Mouse (Mus musculus): ENCODE data around the gene Ralbp1. TPM values are rescaled to one million over a fixed set of nuclear protein-coding genes. Genes with fewer than 3 reads are reported as not detected.

Gene Ralbp1
- polyA plus RNA-seq, 1 experiment from 2014 or later = 47.8 TPM

- DNase-seq (ENCODE audit: low spot score) = no peak
- Histone ChIP-seq H3K27me3 (ENCODE audit: control insufficient read depth, insufficient read depth, low read length) (no peaks in the 10 kb centered on the region), H3K9ac (replicated peaks; ENCODE audit: low read length) (no peak overlapping the region), H3K9me3 (replicated peaks; ENCODE audit: control insufficient read depth, low read length) (no peaks in the 10 kb centered on the region), H3K4me1 (ENCODE audit: control insufficient read depth, insufficient read depth, low read length) (no peaks in the 10 kb centered on the region), H3K27ac (replicated peaks; ENCODE audit: low read depth, low read length) (no peak overlapping the region), H3K36me3 (replicated peaks; ENCODE audit: control insufficient read depth, insufficient read depth, low read depth, low read length) (no peaks in the 10 kb centered on the region), H3K4me2 (ENCODE audit: low read depth, low read length) (no peak overlapping the region), H3K4me3 (ENCODE audit: low read depth, low read length) (no peak overlapping the region)
- WGBS = 80% methylated on average over 4 of the region's 4 CpGs
- ATAC-seq (replicated peaks; ENCODE audit: insufficient number of reproducible peaks, low FRiP score, low TSS enrichment, low read depth) = no peak
Observed at GRCm38 (mm10) chr17:65805966-65806365, 79.6 kb downstream of the Ralbp1 start.

DNA sequence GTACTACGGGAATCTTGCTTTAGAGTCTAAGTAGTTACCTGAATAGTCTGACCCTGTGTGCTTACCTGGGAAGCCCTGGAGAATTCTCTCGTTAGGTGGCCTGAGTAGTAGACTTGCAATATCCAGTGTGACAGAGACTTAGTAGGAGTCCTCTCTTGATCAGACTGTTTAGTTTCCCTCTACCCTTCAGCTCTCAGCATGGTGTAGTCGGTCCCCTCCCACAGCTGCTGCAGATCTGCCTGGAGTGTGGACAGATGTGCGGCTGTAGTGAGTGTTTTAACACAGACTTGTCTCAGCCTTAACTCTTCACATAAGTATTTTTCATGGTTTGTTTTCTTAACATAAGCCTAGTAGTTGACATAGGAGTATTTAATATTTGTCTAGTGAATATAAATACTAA lies 83.6 kb downstream of the Ralbp1 start:
- ATAC-seq (replicated peaks; ENCODE audit: insufficient number of reproducible peaks, low FRiP score, low TSS enrichment, low read depth) (no peak), DNase-seq (ENCODE audit: low spot score) (no peak)
- Histone ChIP-seq H3K4me1 (ENCODE audit: control insufficient read depth, insufficient read depth, low read length) (no peaks in the 10 kb centered on the region), H3K4me3 (ENCODE audit: low read depth, low read length) (no peak overlapping the region), H3K4me2 (ENCODE audit: low read depth, low read length) (no peak overlapping the region), H3K27me3 (ENCODE audit: control insufficient read depth, insufficient read depth, low read length) (no peaks in the 10 kb centered on the region), H3K27ac (replicated peaks; ENCODE audit: low read depth, low read length) (no peak overlapping the region), H3K9me3 (replicated peaks; ENCODE audit: control insufficient read depth, low read length) (no peaks in the 10 kb centered on the region), H3K9ac (replicated peaks; ENCODE audit: low read length) (no peak overlapping the region), H3K36me3 (replicated peaks; ENCODE audit: control insufficient read depth, insufficient read depth, low read depth, low read length) (no peaks in the 10 kb centered on the region)
- WGBS = 75% methylated on average over 4 of the region's 4 CpGs

- DNase-seq (ENCODE audit: low spot score) (no peak), ATAC-seq (replicated peaks; ENCODE audit: insufficient number of reproducible peaks, low FRiP score, low TSS enrichment, low read depth) (no peak)
- no peak overlapping the region for H3K9ac ChIP-seq (replicated peaks; ENCODE audit: low read length)
- no peak overlapping the region for H3K4me2 ChIP-seq (ENCODE audit: low read depth, low read length)
- no peaks in the 10 kb centered on the region for H3K9me3 ChIP-seq (replicated peaks; ENCODE audit: control insufficient read depth, low read length)
- 95% methylated on average over 6 of the region's 6 CpGs for WGBS
- H3K36me3 ChIP-seq (replicated peaks; ENCODE audit: control insufficient read depth, insufficient read depth, low read depth, low read length) = no peaks in the 10 kb centered on the region
- no peak overlapping the region for H3K27ac ChIP-seq (replicated peaks; ENCODE audit: low read depth, low read length)
- H3K4me1 ChIP-seq (ENCODE audit: control insufficient read depth, insufficient read depth, low read length) = no peaks in the 10 kb centered on the region
- no peaks in the 10 kb centered on the region for H3K27me3 ChIP-seq (ENCODE audit: control insufficient read depth, insufficient read depth, low read length)
- no peak overlapping the region for H3K4me3 ChIP-seq (ENCODE audit: low read depth, low read length)
Observed at GRCm38 (mm10) chr17:65800451-65800850, 85.1 kb downstream of the Ralbp1 start.

- H3K4me3 ChIP-seq (ENCODE audit: low read depth, low read length) = no peak overlapping the region
- no peaks in the 10 kb centered on the region for H3K4me1 ChIP-seq (ENCODE audit: control insufficient read depth, insufficient read depth, low read length)
- H3K9ac ChIP-seq (replicated peaks; ENCODE audit: low read length) = no peak overlapping the region
- no peaks in the 10 kb centered on the region for H3K27me3 ChIP-seq (ENCODE audit: control insufficient read depth, insufficient read depth, low read length)
- H3K4me2 ChIP-seq (ENCODE audit: low read depth, low read length) = no peak overlapping the region
- 94% methylated on average over 1 of the region's 1 CpGs for WGBS
- no peaks in the 10 kb centered on the region for H3K9me3 ChIP-seq (replicated peaks; ENCODE audit: control insufficient read depth, low read length)
- no peak overlapping the region for H3K27ac ChIP-seq (replicated peaks; ENCODE audit: low read depth, low read length)
- no peaks in the 10 kb centered on the region; the same call in 1 of the 2 replicates for H3K36me3 ChIP-seq (replicated peaks; ENCODE audit: control insufficient read depth, insufficient read depth, low read depth, low read length)
- DNase-seq (ENCODE audit: low spot score) (no peak), ATAC-seq (replicated peaks; ENCODE audit: insufficient number of reproducible peaks, low FRiP score, low TSS enrichment, low read depth) (no peak)
Observed at GRCm38 (mm10) chr17:65799353-65799752, 86.2 kb downstream of the Ralbp1 start.

GRCm38 (mm10) chr17:65798446-65798845 lies 87.2 kb downstream of the Ralbp1 start:
- Histone ChIP-seq H3K27me3 (ENCODE audit: control insufficient read depth, insufficient read depth, low read length) (no peaks in the 10 kb centered on the region), H3K27ac (replicated peaks; ENCODE audit: low read depth, low read length) (no peak overlapping the region), H3K4me3 (ENCODE audit: low read depth, low read length) (no peak overlapping the region), H3K4me2 (ENCODE audit: low read depth, low read length) (no peak overlapping the region), H3K9me3 (replicated peaks; ENCODE audit: control insufficient read depth, low read length) (no peaks in the 10 kb centered on the region), H3K9ac (replicated peaks; ENCODE audit: low read length) (no peak overlapping the region), H3K4me1 (ENCODE audit: control insufficient read depth, insufficient read depth, low read length) (no peaks in the 10 kb centered on the region), H3K36me3 (replicated peaks; ENCODE audit: control insufficient read depth, insufficient read depth, low read depth, low read length) (no peaks in the 10 kb centered on the region; the same call in 1 of the 2 replicates)
- DNase-seq (ENCODE audit: low spot score) (no peak), ATAC-seq (replicated peaks; ENCODE audit: insufficient number of reproducible peaks, low FRiP score, low TSS enrichment, low read depth) (no peak)
- whole genome bisulfite sequencing = 68% methylated on average over 4 of the region's 4 CpGs

Other genes starting within 250 kb of the Ralbp1 start
- 0.18 and 0.38 TPM in 2 replicates for gene Txndc2, start 243.6 kb downstream of the Ralbp1 start, polyA plus RNA-seq (2014; fragmentation: Nextera tagmentation; extraction: Ambion mirVana)
- 70.8 and 80.5 TPM in 2 replicates for gene Rab31, start 113.0 kb downstream of the Ralbp1 start, polyA plus RNA-seq (2014; fragmentation: Nextera tagmentation; extraction: Ambion mirVana)
- gene Ppp4r1, start 103.2 kb downstream of the Ralbp1 start, polyA plus RNA-seq (2014; fragmentation: Nextera tagmentation; extraction: Ambion mirVana) = 63.5 and 65.1 TPM in 2 replicates
- 133 and 142 TPM in 2 replicates for gene Twsg1, start 65.4 kb upstream of the Ralbp1 start, polyA plus RNA-seq (2014; fragmentation: Nextera tagmentation; extraction: Ambion mirVana)
- 27.2 and 29.4 TPM in 2 replicates for gene Ankrd12, start 191.3 kb upstream of the Ralbp1 start, polyA plus RNA-seq (2014; fragmentation: Nextera tagmentation; extraction: Ambion mirVana)
- gene Ndufv2, start 215.8 kb upstream of the Ralbp1 start, polyA plus RNA-seq (2014; fragmentation: Nextera tagmentation; extraction: Ambion mirVana) = 334 and 342 TPM in 2 replicates
- 36.3 and 36.8 TPM in 2 replicates for gene Washc1, start 225.7 kb upstream of the Ralbp1 start, polyA plus RNA-seq (2014; fragmentation: Nextera tagmentation; extraction: Ambion mirVana)
- gene Ddx11, start 237.7 kb upstream of the Ralbp1 start, polyA plus RNA-seq (2014; fragmentation: Nextera tagmentation; extraction: Ambion mirVana) = 17.6 and 19.4 TPM in 2 replicates